In the genomic region with DNA sequence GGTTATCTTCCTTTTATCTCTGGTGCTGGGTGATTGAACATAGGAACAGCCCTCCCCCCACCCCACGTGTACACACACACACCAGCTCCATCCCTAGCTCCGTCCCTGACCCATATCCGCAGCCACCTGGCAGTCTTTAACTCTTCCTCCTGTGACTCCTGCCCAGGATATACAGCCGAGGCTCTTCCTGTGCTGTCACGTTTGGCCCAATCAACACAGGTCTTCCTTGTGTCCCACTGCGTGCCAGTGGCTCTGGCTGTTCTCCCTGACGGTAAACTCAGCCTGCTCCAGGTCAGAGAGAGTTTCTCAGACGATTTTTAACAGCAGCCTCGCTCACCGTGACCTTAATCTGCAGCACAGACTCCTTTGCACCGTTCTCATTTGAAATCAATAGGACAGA, we compare ENCODE assay signal across 14 mouse cellular contexts.
DNase-seq lines count a peak whose midpoint lies in the region; ATAC-seq lines count a peak whose summit lies in the region.
"Had no signal": no experiment of that assay in that cellular context is flagged by ENCODE, and none has a peak within 500 bp of the region (broad histone marks: within the 10 kb centered on the region; RNA-seq: fewer than 3 reads in every experiment).

No protein-coding gene starts in this region.

- no peaks in the 10 kb centered on the region for H3K9me3 ChIP-seq in heart, embryonic 16.5 days (replicated peaks; ENCODE audit: control insufficient read depth, low read length)
- H3K9me3 ChIP-seq in embryonic facial prominence, embryonic 12.5 days, result no peaks in the 10 kb centered on the region
- H3K9me3 ChIP-seq: liver, embryonic 15.5 days had no signal

- H3K4me3 ChIP-seq in heart, embryonic 16.5 days (ENCODE audit: low read length), result no peak overlapping the region
- no peak overlapping the region for H3K4me3 ChIP-seq in embryonic facial prominence, embryonic 12.5 days
- H3K4me3 ChIP-seq: erythroblast, embryonic 14.5 days; liver, embryonic 15.5 days had no signal

- peaks cover 73% of the 10 kb centered on the region for H3K4me1 ChIP-seq in heart, embryonic 16.5 days (ENCODE audit: control insufficient read depth, insufficient read depth, low read length)
- peaks cover 37% of the 10 kb centered on the region for H3K4me1 ChIP-seq in embryonic facial prominence, embryonic 12.5 days

- no peak for ATAC-seq in heart, embryonic 16.5 days (replicated peaks; ENCODE audit: extremely low read depth, insufficient read depth, low FRiP score)
- no peak for ATAC-seq in embryonic facial prominence, embryonic 12.5 days (ENCODE audit: insufficient number of reproducible peaks, insufficient read depth, low FRiP score, low TSS enrichment)

- no peak overlapping the region for H3K27ac ChIP-seq in heart, embryonic 16.5 days (ENCODE audit: low read length)
- 0 out of 2 replicates have a peak overlapping the region, but pooled peaks have one; percentile 18 for H3K27ac ChIP-seq in embryonic facial prominence, embryonic 12.5 days
- H3K27ac ChIP-seq: liver, embryonic 15.5 days; macrophage had no signal

- no peak for DNase-seq in heart, adult 11 months
- peak; percentile 19 to 55 for DNase-seq in thymus, postnatal 36 days
- no peak for DNase-seq in thymus, postnatal 4 days
- no peak for DNase-seq in layer of hippocampus, adult 9-11 months
- DNase-seq in gastrocnemius, postnatal 4 days (ENCODE audit: low spot score in 2 of 2), result no peak
- DNase-seq: adrenal gland, adult 8-10 months; gastrocnemius, postnatal 36 days; heart, postnatal 4 days; spleen, adult 18-20 months had no signal

- no peaks in the 10 kb centered on the region for H3K27me3 ChIP-seq in heart, embryonic 16.5 days (ENCODE audit: control insufficient read depth, insufficient read depth, low read length)
- H3K27me3 ChIP-seq in embryonic facial prominence, embryonic 12.5 days, result no peaks in the 10 kb centered on the region
- H3K27me3 ChIP-seq: liver, embryonic 15.5 days had no signal

- H3K36me3 ChIP-seq in heart, embryonic 16.5 days (ENCODE audit: control insufficient read depth, insufficient read depth), result no peaks in the 10 kb centered on the region
- no peaks in the 10 kb centered on the region for H3K36me3 ChIP-seq in embryonic facial prominence, embryonic 12.5 days
- H3K36me3 ChIP-seq: liver, embryonic 15.5 days had no signal

- no peak overlapping the region for H3K4me2 ChIP-seq in heart, embryonic 16.5 days (ENCODE audit: low read depth, low read length)
- H3K4me2 ChIP-seq in embryonic facial prominence, embryonic 12.5 days (replicated peaks), result no peak overlapping the region
- H3K4me2 ChIP-seq: liver, embryonic 15.5 days had no signal

- peak overlapping the region; percentile 52; the same call in 1 of the 2 replicates for H3K9ac ChIP-seq in heart, embryonic 16.5 days (ENCODE audit: low read length)
- no peak overlapping the region for H3K9ac ChIP-seq in embryonic facial prominence, embryonic 12.5 days
- H3K9ac ChIP-seq: liver, embryonic 15.5 days had no signal

- WGBS in heart, embryonic 16.5 days, result 62% methylated on average over 11 of the region's 11 CpGs
- WGBS in embryonic facial prominence, embryonic 12.5 days, result 50% methylated on average over 11 of the region's 11 CpGs

Comparison
In these comparisons a context has a peak if more than half of its experiments do, and no peak if none do; other contexts are left out.
1. DNase-seq: peak in thymus, postnatal 36 days (2 of 2); none in heart, adult 11 months (single experiment), thymus, postnatal 4 days (single experiment), layer of hippocampus, adult 9-11 months (single experiment) and gastrocnemius, postnatal 4 days (0 of 2).